Mouse (Mus musculus) MEL (cell line): ENCODE results near the gene Plxnc1.

Source experiments
- CTCF ChIP-seq, 3 experiments: IDR thresholded peaks in 2 of 3; conservative IDR thresholded peaks in 1 of 3; 2 replicates each; pipeline ENCODE4 v1.5.1; 2011 to 2012; ENCODE audit warnings: low read length in 3 of 3, low read depth in 2 of 3, mild to moderate bottlenecking in 2 of 3, improper control_type of control experiment in 1 of 3, inconsistent platforms in 1 of 3, mixed read lengths in 1 of 3, moderate library complexity in 1 of 3; ENCODE audit not compliant: control insufficient read depth in 1 of 3, insufficient read depth in 1 of 3, poor library complexity in 1 of 3, severe bottlenecking in 1 of 3
- EP300 ChIP-seq, 2 experiments: IDR thresholded peaks; 2 replicates each; pipeline ENCODE4 v1.6.1; 2011; ENCODE audit warnings: improper control_type of control experiment in 2 of 2, low read length in 2 of 2, low read depth in 1 of 2, mild to moderate bottlenecking in 1 of 2
- GABPA ChIP-seq: IDR thresholded peaks from 2 replicates; pipeline ENCODE4 v1.6.1; 2012; ENCODE audit warnings: low read depth, mild to moderate bottlenecking, inconsistent platforms, low read length, improper control_type of control experiment, moderate library complexity
- HCFC1 ChIP-seq: IDR thresholded peaks from 2 replicates; pipeline ENCODE4 v1.6.1; 2012; ENCODE audit warnings: low read depth, mild to moderate bottlenecking, inconsistent platforms, low read length, improper control_type of control experiment, moderate library complexity
- MAFK ChIP-seq: IDR thresholded peaks from 2 replicates; pipeline ENCODE4 v1.6.1; 2011; ENCODE audit warnings: low read depth, mild to moderate bottlenecking, low read length, improper control_type of control experiment, borderline replicate concordance
- POLR2A ChIP-seq, 2 experiments: IDR thresholded peaks; 2 replicates each; pipeline ENCODE4 v1.6.1; 2011 to 2012; ENCODE audit warnings: low read length in 2 of 2, mild to moderate bottlenecking in 2 of 2, control low read depth in 1 of 2, improper control_type of control experiment in 1 of 2, low read depth in 1 of 2, moderate library complexity in 1 of 2; ENCODE audit not compliant: control insufficient read depth in 1 of 2, insufficient read depth in 1 of 2, poor library complexity in 1 of 2
- POLR2AphosphoS5 ChIP-seq: IDR thresholded peaks from 2 replicates; pipeline ENCODE4 v1.6.1; 2012; ENCODE audit warnings: low read depth, borderline replicate concordance, mild to moderate bottlenecking, inconsistent platforms, low read length, moderate library complexity, mixed read lengths
- RCOR1 ChIP-seq: IDR thresholded peaks from 2 replicates; pipeline ENCODE4 v1.6.1; 2012; ENCODE audit warnings: low read depth, mild to moderate bottlenecking, inconsistent platforms, low read length, improper control_type of control experiment
- SMC3 ChIP-seq: IDR thresholded peaks from 2 replicates; pipeline ENCODE4 v1.6.1; 2011; ENCODE audit warnings: low read depth, low read length, improper control_type of control experiment
- ZC3H11A ChIP-seq: IDR thresholded peaks from 2 replicates; pipeline ENCODE4 v1.6.1; 2012; ENCODE audit warnings: low read depth, mild to moderate bottlenecking, inconsistent platforms, low read length, improper control_type of control experiment
- ZNF384 ChIP-seq: IDR thresholded peaks from 2 replicates; pipeline ENCODE4 v1.6.1; 2012; ENCODE audit warnings: low read depth, mild to moderate bottlenecking, inconsistent platforms, low read length, improper control_type of control experiment

DNA sequence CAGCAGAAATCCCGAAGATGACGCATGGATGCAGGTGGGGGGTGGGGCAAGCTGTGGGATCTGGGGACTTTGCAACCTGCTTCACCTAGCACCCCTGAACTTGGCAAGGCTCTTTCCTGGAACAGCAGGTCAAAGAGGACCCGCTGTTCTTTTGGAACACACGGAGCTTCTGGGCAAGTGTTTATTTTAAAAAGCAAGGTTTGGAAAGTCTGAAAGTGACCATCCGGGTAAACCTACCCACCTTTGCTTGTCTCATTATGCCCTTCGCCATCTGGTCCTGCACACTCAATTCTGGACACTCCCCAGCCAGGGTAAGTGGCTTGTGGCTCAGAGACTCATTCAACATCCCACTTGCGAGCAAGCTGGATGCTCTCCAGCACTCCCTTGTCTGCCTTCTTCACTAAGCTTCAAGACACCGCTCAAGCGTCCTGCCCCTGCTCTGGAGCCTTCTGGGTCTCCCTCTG, 10.5 kb downstream of the Plxnc1 start:
- TF ChIP-seq ZC3H11A (no peak), MAFK (no peak), POLR2AphosphoS5 (no peak), ZNF384 (no peak), POLR2A (IDR thresholded peaks at IDR 0.05; ENCODE audit: control insufficient read depth in 1 of 2, insufficient read depth in 1 of 2, low read depth in 1 of 2, low read length in 2 of 2, poor library complexity in 1 of 2) (no peak), HCFC1 (no peak), CTCF (IDR thresholded peaks at IDR 0.05 in 2 of 3, conservative IDR thresholded peaks at IDR 0.05 in 1 of 3; ENCODE audit: control insufficient read depth in 1 of 3, insufficient read depth in 1 of 3, low read depth in 2 of 3, low read length in 3 of 3, poor library complexity in 1 of 3, severe bottlenecking in 1 of 3) (no peak), SMC3 (no peak), EP300 (IDR thresholded peaks at IDR 0.05; ENCODE audit: low read depth in 1 of 2, low read length in 2 of 2) (no peak), GABPA (no peak), RCOR1 (no peak)
